Mouse (Mus musculus): ENCODE data around the gene Gm7903. TPM values are rescaled to one million over a fixed set of nuclear protein-coding genes. Genes with fewer than 3 reads are reported as not detected.

The Gm7903 gene
- polyA plus RNA-seq (2014; fragmentation: Illumina TruSeq; extraction: RNeasy Lipid Tissue Mini Kit (QIAGEN cat#74804); ENCODE audit: insufficient read depth, low read depth, low replicate concordance), result not detected

GRCm38 (mm10) chrX:135433535-135433934, at the start of gene Gm7903:
Gm7903 (plus strand) TSS chrX:135433835.

Other genes with a start within 250 kb of the Gm7903 start
- gene Tceal6, start 223.1 kb upstream of the Gm7903 start, polyA plus RNA-seq (2014; fragmentation: Illumina TruSeq; extraction: RNeasy Lipid Tissue Mini Kit (QIAGEN cat#74804); ENCODE audit: insufficient read depth, low read depth, low replicate concordance), result 0.86 TPM
- gene Pramel3, start 131.5 kb upstream of the Gm7903 start, polyA plus RNA-seq (2014; fragmentation: Illumina TruSeq; extraction: RNeasy Lipid Tissue Mini Kit (QIAGEN cat#74804); ENCODE audit: insufficient read depth, low read depth, low replicate concordance), result not detected
- gene Gm5128, start 60.6 kb upstream of the Gm7903 start, polyA plus RNA-seq (2014; fragmentation: Illumina TruSeq; extraction: RNeasy Lipid Tissue Mini Kit (QIAGEN cat#74804); ENCODE audit: insufficient read depth, low read depth, low replicate concordance), result not detected
- not detected for gene AV320801, start 60.8 kb downstream of the Gm7903 start, polyA plus RNA-seq (2014; fragmentation: Illumina TruSeq; extraction: RNeasy Lipid Tissue Mini Kit (QIAGEN cat#74804); ENCODE audit: insufficient read depth, low read depth, low replicate concordance)
- 0.27 TPM for gene Nxf7, start 164.9 kb downstream of the Gm7903 start, polyA plus RNA-seq (2014; fragmentation: Illumina TruSeq; extraction: RNeasy Lipid Tissue Mini Kit (QIAGEN cat#74804); ENCODE audit: insufficient read depth, low read depth, low replicate concordance)
- gene Prame, start 193.9 kb downstream of the Gm7903 start, polyA plus RNA-seq (2014; fragmentation: Illumina TruSeq; extraction: RNeasy Lipid Tissue Mini Kit (QIAGEN cat#74804); ENCODE audit: insufficient read depth, low read depth, low replicate concordance), result not detected

All from lung, adult 10 weeks (tissue).